Mouse (Mus musculus) forelimb bud, embryonic 11.5 days (tissue): ENCODE measurements at regions not wholly inside any gene's neighbourhood (a gene's known extent, or its start where the extent isn't known, plus 50 kb on each side); places are given as distances from the start of the nearest gene placed in this dataset.

Source experiments
- DNase-seq: peaks from one replicate; pipeline ENCODE4 v3.0.0-alpha.2; 2012; ENCODE audit warnings: low read depth, low spot score

- no peak for DNase-seq
Observed at GRCm38 (mm10) chr7:52510686-52511085, 495.2 kb upstream of the 1700015G11Rik start.

DNA sequence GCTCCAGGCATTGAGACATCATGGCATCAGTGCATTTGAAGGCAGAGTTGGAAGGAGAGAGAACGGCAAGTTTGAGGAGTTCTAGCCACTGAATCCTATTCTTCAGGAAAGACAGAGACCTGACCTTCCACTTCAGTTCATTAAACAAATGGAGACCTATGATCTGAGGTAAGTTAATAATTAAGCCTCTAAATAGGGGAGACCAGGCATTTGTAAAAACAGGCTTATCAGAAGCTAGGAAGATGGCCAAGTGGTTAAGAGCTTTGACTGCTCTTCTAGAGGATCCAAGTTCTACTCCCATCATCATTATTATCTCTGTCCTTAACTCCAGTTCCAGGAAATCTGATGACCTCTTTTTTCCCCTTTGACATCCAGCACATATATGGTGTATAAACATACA lies 492.5 kb upstream of the 1700015G11Rik start:
- no peak for DNase-seq

GRCm38 (mm10) chr7:52467135-52467534 lies 451.6 kb upstream of the 1700015G11Rik start:
- DNase-seq = peak; percentile 1

DNA sequence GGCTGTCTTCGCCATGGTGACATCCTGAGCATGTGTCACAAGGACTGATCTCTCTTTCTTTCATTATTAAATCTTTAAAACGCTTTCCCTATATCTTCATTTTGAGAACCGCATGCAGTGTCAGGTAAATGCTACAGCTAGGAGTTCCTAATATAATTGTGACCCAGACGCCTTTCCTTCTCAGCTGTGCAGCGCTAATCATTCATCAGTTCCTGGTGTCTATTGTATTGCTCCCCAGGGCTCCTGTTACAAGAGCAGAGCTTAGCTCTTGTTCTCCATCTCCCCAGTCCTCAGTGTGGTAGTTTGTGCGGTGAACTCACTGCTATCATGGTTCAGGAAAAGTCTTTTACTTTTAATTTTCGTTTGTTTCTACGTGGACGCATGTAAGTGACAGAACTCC lies 451.1 kb upstream of the 1700015G11Rik start:
- DNase-seq = no peak
